Mouse (Mus musculus) E14TG2a.4 (cell line): ENCODE measurements around the gene Rhox11.

ENCODE experiments used
- CTCF ChIP-seq: conservative IDR thresholded peaks from 2 replicates; pipeline ENCODE4 v1.5.1; 2014; ENCODE audit warnings: low read length
- NANOG ChIP-seq: IDR thresholded peaks from 2 replicates; pipeline ENCODE4 v1.6.1; 2014; ENCODE audit warnings: borderline replicate concordance, low read length, mixed read lengths
- POU5F1 ChIP-seq: IDR thresholded peaks from 2 replicates; pipeline ENCODE4 v1.6.1; 2014; ENCODE audit warnings: low read length, borderline replicate concordance

GRCm38 (mm10) chrX:38066175-38066574, 18.8 kb downstream of the Rhox11 start, which contains the start of gene Rhox10:
- TF ChIP-seq CTCF (no peak), POU5F1 (no peak), NANOG (no peak)
